Mouse (Mus musculus): Measurements from ENCODE around the gene Nyap1.
A peak's percentile ranks its signal among the peaks of the same experiment; 100 is the strongest.

The Nyap1 gene

GRCm38 (mm10) chr5:137775587-137776290, 34.3 kb upstream of the Nyap1 start:
- TF ChIP-seq NANOG (IDR thresholded peaks at IDR 0.05; ENCODE audit: borderline replicate concordance, low read length) (no peak), POU5F1 (IDR thresholded peaks at IDR 0.05; ENCODE audit: borderline replicate concordance, low read length) (no peak), CTCF (conservative IDR thresholded peaks at IDR 0.05; ENCODE audit: low read length) (no peak)
- peaks cover 11% of the 10 kb centered on the region for H3K36me3 ChIP-seq (ENCODE audit: insufficient read depth, low read length)

GRCm38 (mm10) chr5:137772755-137773154, 31.3 kb upstream of the Nyap1 start:
- peaks cover 65% of the 10 kb centered on the region for H3K4me1 ChIP-seq (replicated peaks; ENCODE audit: low read depth, low read length)
- no peak overlapping the region for H3K4me3 ChIP-seq (replicated peaks; ENCODE audit: low read length)
- TF ChIP-seq CTCF (conservative IDR thresholded peaks at IDR 0.05; ENCODE audit: low read length), result no peak
- no peak for TF ChIP-seq POU5F1 (IDR thresholded peaks at IDR 0.05; ENCODE audit: borderline replicate concordance, low read length)
- no peak for TF ChIP-seq NANOG (IDR thresholded peaks at IDR 0.05; ENCODE audit: borderline replicate concordance, low read length)
- H3K27me3 ChIP-seq (ENCODE audit: insufficient read depth, low read length), result no peaks in the 10 kb centered on the region
- no peaks in the 10 kb centered on the region for H3K9me3 ChIP-seq (ENCODE audit: low read length)
- H3K36me3 ChIP-seq (ENCODE audit: insufficient read depth, low read length), result no peaks in the 10 kb centered on the region

More at GRCm38 (mm10) chr5:137775587-137776290, 34.3 kb upstream of the Nyap1 start:
- H3K9me3 ChIP-seq (ENCODE audit: low read length), result no peaks in the 10 kb centered on the region
- H3K27me3 ChIP-seq (ENCODE audit: insufficient read depth, low read length), result no peaks in the 10 kb centered on the region
- H3K4me3 ChIP-seq (replicated peaks; ENCODE audit: low read length), result peak overlapping the region; percentile 61
- H3K4me1 ChIP-seq (replicated peaks; ENCODE audit: low read depth, low read length), result peaks cover 63% of the 10 kb centered on the region

DNA sequence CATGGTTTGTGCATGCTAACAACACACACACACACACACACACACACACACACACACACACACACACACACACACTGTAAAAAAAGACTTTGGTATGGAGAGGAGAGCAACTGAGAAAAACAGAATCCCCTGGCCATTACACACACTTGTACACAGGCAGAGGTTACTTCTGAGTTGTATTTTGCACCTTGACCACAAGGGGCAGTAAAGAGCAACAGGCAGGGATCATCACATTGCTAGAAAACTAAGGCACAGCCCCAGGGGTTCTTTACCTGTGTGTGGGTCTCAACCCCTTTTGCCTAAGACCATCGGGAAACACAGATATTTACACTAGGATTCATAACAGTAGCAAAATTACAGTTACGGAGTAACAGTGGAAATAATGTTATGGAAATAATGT, 29.3 kb upstream of the Nyap1 start:
- peaks cover 48% of the 10 kb centered on the region for H3K4me1 ChIP-seq (replicated peaks; ENCODE audit: low read depth, low read length)
- H3K27me3 ChIP-seq (ENCODE audit: insufficient read depth, low read length), result no peaks in the 10 kb centered on the region
- no peaks in the 10 kb centered on the region for H3K9me3 ChIP-seq (ENCODE audit: low read length)
- H3K4me3 ChIP-seq (replicated peaks; ENCODE audit: low read length), result no peak overlapping the region
- H3K36me3 ChIP-seq (ENCODE audit: insufficient read depth, low read length), result no peaks in the 10 kb centered on the region
- TF ChIP-seq NANOG (IDR thresholded peaks at IDR 0.05; ENCODE audit: borderline replicate concordance, low read length), result no peak
- peak; percentile 91 for TF ChIP-seq CTCF (conservative IDR thresholded peaks at IDR 0.05; ENCODE audit: low read length)

GRCm38 (mm10) chr5:137768475-137768874, 27.1 kb upstream of the Nyap1 start:
- H3K4me3 ChIP-seq (replicated peaks; ENCODE audit: low read length), result no peak overlapping the region
- H3K27me3 ChIP-seq (ENCODE audit: insufficient read depth, low read length), result no peaks in the 10 kb centered on the region
- peaks cover 56% of the 10 kb centered on the region for H3K4me1 ChIP-seq (replicated peaks; ENCODE audit: low read depth, low read length)
- TF ChIP-seq NANOG (IDR thresholded peaks at IDR 0.05; ENCODE audit: borderline replicate concordance, low read length), result no peak
- no peak for TF ChIP-seq CTCF (conservative IDR thresholded peaks at IDR 0.05; ENCODE audit: low read length)
- no peak for TF ChIP-seq POU5F1 (IDR thresholded peaks at IDR 0.05; ENCODE audit: borderline replicate concordance, low read length)
- H3K36me3 ChIP-seq (ENCODE audit: insufficient read depth, low read length), result no peaks in the 10 kb centered on the region
- H3K9me3 ChIP-seq (ENCODE audit: low read length), result no peaks in the 10 kb centered on the region

- Histone ChIP-seq H3K9me3 (ENCODE audit: low read length) (no peaks in the 10 kb centered on the region), H3K4me3 (replicated peaks; ENCODE audit: low read length) (no peak overlapping the region), H3K4me1 (replicated peaks; ENCODE audit: low read depth, low read length) (peaks cover 46% of the 10 kb centered on the region), H3K36me3 (ENCODE audit: insufficient read depth, low read length) (no peaks in the 10 kb centered on the region), H3K27me3 (ENCODE audit: insufficient read depth, low read length) (no peaks in the 10 kb centered on the region)
- TF ChIP-seq POU5F1 (IDR thresholded peaks at IDR 0.05; ENCODE audit: borderline replicate concordance, low read length) (no peak), CTCF (conservative IDR thresholded peaks at IDR 0.05; ENCODE audit: low read length) (peak; percentile 62)
These were observed 24.9 kb upstream of the Nyap1 start for GRCm38 (mm10) chr5:137766270-137766669.

- H3K36me3 ChIP-seq (ENCODE audit: insufficient read depth, low read length), result no peaks in the 10 kb centered on the region
These were observed 23.4 kb upstream of the Nyap1 start for GRCm38 (mm10) chr5:137764609-137765340.

GRCm38 (mm10) chr5:137759971-137760412, 18.6 kb upstream of the Nyap1 start:
- Histone ChIP-seq H3K4me3 (replicated peaks; ENCODE audit: low read length) (peak overlapping the region; percentile 45), H3K9me3 (ENCODE audit: low read length) (no peaks in the 10 kb centered on the region), H3K27me3 (ENCODE audit: insufficient read depth, low read length) (no peaks in the 10 kb centered on the region), H3K4me1 (replicated peaks; ENCODE audit: low read depth, low read length) (peaks cover 61% of the 10 kb centered on the region), H3K36me3 (ENCODE audit: insufficient read depth, low read length) (peaks cover 35% of the 10 kb centered on the region)
- TF ChIP-seq POU5F1 (IDR thresholded peaks at IDR 0.05; ENCODE audit: borderline replicate concordance, low read length) (no peak), CTCF (conservative IDR thresholded peaks at IDR 0.05; ENCODE audit: low read length) (peak; percentile 98), NANOG (IDR thresholded peaks at IDR 0.05; ENCODE audit: borderline replicate concordance, low read length) (no peak)

More at GRCm38 (mm10) chr5:137764609-137765340, 23.4 kb upstream of the Nyap1 start:
- H3K27me3 ChIP-seq (ENCODE audit: insufficient read depth, low read length), result no peaks in the 10 kb centered on the region
- H3K4me1 ChIP-seq (replicated peaks; ENCODE audit: low read depth, low read length), result peaks cover 46% of the 10 kb centered on the region
- no peak for TF ChIP-seq POU5F1 (IDR thresholded peaks at IDR 0.05; ENCODE audit: borderline replicate concordance, low read length)
- no peaks in the 10 kb centered on the region for H3K9me3 ChIP-seq (ENCODE audit: low read length)
- 0 out of 2 replicates have a peak overlapping the region, but pooled peaks have one; percentile 10 for H3K4me3 ChIP-seq (replicated peaks; ENCODE audit: low read length)

DNA sequence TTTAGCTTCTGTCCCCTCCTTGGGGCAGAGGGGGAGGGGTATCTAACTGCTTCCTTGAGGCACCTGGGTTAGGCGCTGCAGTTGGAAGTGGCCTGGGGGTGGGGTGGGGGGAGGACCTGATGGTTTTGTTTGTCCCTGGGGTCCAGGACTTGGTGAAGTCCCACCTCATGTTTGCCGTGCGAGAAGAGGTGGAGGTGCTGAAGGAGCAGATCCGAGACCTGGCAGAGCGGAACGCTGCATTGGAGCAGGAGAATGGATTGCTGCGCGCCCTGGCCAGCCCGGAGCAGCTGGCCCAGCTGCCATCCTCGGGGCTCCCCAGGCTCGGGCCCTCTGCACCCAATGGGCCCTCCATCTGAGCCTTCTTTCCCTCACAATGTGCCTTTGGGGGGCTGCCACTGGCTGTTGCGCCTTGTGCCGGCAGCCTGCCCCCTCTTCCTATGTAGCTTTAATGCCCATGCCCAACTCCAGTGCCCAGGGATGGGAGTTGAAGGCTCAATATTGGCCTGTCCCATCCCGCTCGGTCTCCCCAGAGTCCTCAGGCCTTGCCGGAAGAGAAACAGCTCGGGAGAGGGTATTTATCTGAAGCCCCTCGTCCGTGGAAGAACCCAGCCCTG, 17.6 kb upstream of the Nyap1 start:
- TF ChIP-seq POU5F1 (IDR thresholded peaks at IDR 0.05; ENCODE audit: borderline replicate concordance, low read length) (no peak), NANOG (IDR thresholded peaks at IDR 0.05; ENCODE audit: borderline replicate concordance, low read length) (no peak), CTCF (conservative IDR thresholded peaks at IDR 0.05; ENCODE audit: low read length) (no peak)
- H3K4me1 ChIP-seq (replicated peaks; ENCODE audit: low read depth, low read length), result peaks cover 56% of the 10 kb centered on the region
- peaks cover 39% of the 10 kb centered on the region for H3K36me3 ChIP-seq (ENCODE audit: insufficient read depth, low read length)
- H3K27me3 ChIP-seq (ENCODE audit: insufficient read depth, low read length), result no peaks in the 10 kb centered on the region
- H3K4me3 ChIP-seq (replicated peaks; ENCODE audit: low read length), result peak overlapping the region; percentile 52
- no peaks in the 10 kb centered on the region for H3K9me3 ChIP-seq (ENCODE audit: low read length)
